In the genomic region with DNA sequence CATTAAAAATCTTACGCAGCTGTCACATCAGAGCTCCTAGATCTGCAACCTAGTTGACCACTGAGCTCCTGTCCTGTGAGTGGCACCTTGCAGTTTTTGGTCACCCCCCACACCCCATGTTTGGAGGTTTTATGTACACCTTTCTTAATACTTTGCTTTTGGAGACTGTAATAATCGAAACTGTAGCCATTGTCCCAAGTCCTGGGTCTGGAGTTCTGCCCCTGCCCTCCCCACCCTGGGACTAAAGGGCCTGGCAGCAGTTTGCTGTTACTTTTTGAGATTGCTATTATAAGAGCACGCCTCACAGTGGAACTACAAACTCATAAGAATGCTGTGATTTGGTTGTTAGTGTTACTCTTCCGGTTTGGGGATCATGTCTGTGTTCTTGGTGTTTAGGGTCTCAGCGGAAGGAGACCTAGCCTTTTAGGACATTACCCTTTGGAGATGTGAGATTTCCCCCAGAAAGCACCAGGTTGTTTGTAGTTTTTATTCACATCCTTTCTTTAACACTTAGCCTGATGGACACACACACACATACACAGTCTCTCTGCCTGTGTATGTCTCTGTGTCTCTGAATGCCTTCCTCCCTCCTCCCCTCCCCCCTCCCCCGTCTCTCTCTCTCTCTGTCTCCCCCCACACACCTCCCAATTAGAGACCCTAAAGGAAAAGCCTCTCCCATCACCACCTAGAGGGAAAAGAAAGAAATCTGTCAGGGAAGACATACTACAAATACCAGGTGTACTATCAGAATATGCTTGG, we compare ENCODE assay signal across 8 mouse cellular contexts.
DNase-seq lines count a peak whose midpoint lies in the region; ATAC-seq and TF ChIP-seq lines count a peak whose summit lies in the region.

No protein-coding gene starts in this region.

- no peaks in the 10 kb centered on the region for H3K27me3 ChIP-seq in kidney, adult 2 months (replicated peaks; ENCODE audit: control insufficient read depth, insufficient read depth, low read length)
- no peaks in the 10 kb centered on the region for H3K27me3 ChIP-seq in hindbrain, embryonic 14.5 days (ENCODE audit: control insufficient read depth, insufficient read depth, low read length)
- H3K27me3 ChIP-seq in midbrain, embryonic 14.5 days (ENCODE audit: control insufficient read depth, insufficient read depth, low read length): no peaks in the 10 kb centered on the region

- no peaks in the 10 kb centered on the region for H3K9me3 ChIP-seq in hindbrain, embryonic 14.5 days (ENCODE audit: control insufficient read depth, low read length)
- no peaks in the 10 kb centered on the region for H3K9me3 ChIP-seq in midbrain, embryonic 14.5 days (ENCODE audit: control insufficient read depth, low read length)

- peak overlapping the region; percentile 66 for H3K4me2 ChIP-seq in hindbrain, embryonic 14.5 days (replicated peaks)
- peak overlapping the region; percentile 60 for H3K4me2 ChIP-seq in midbrain, embryonic 14.5 days (ENCODE audit: low read length)

- no peak for DNase-seq in kidney, adult 2 months
- DNase-seq in kidney, postnatal 4 days: no peak
- peak; percentile 30 for DNase-seq in hindbrain, embryonic 14.5 days (ENCODE audit: low spot score)
- no peak for DNase-seq in midbrain, embryonic 14.5 days
- no peak for DNase-seq in testis, postnatal 14 days (ENCODE audit: low spot score)
- no peak for DNase-seq in spleen, adult 18-20 months
- DNase-seq in adrenal gland, postnatal 36 days: no peak

- TF ChIP-seq CTCF in kidney, adult 2 months (conservative IDR thresholded peaks at IDR 0.05; ENCODE audit: insufficient read depth, insufficient read length, low read depth, low read length): no peak
- no peak for TF ChIP-seq CTCF in cortical plate, adult 2 months (IDR thresholded peaks at IDR 0.05; ENCODE audit: extremely low read depth, insufficient read depth, low read length)

- H3K27ac ChIP-seq in kidney, adult 2 months (ENCODE audit: insufficient read depth, low read depth, low read length): peak overlapping the region; percentile 68; the same call in 1 of the 2 replicates
- no peak overlapping the region for H3K27ac ChIP-seq in cortical plate, adult 2 months (ENCODE audit: insufficient read depth, low read length)
- peak overlapping the region; percentile 98 for H3K27ac ChIP-seq in hindbrain, embryonic 14.5 days
- H3K27ac ChIP-seq in midbrain, embryonic 14.5 days (replicated peaks; ENCODE audit: low read depth, low read length): peak overlapping the region; percentile 99

- WGBS in kidney, adult 2 months: 44% methylated on average over 6 of the region's 6 CpGs
- WGBS in hindbrain, embryonic 14.5 days: 46% methylated on average over 6 of the region's 6 CpGs
- WGBS in midbrain, embryonic 14.5 days: 44% methylated on average over 6 of the region's 6 CpGs

- TF ChIP-seq POLR2A in kidney, adult 2 months (IDR thresholded peaks at IDR 0.05; ENCODE audit: low read depth, low read length): no peak
- no peak for TF ChIP-seq POLR2A in cortical plate, adult 2 months (IDR thresholded peaks at IDR 0.05; ENCODE audit: extremely low read depth, insufficient read depth, low read length)

- peak; percentile 59 for ATAC-seq in hindbrain, embryonic 14.5 days (ENCODE audit: low FRiP score)
- peak; percentile 65 for ATAC-seq in midbrain, embryonic 14.5 days (ENCODE audit: low FRiP score, low TSS enrichment)

- H3K4me3 ChIP-seq in kidney, adult 2 months (ENCODE audit: insufficient read depth, low read depth, low read length): peak overlapping the region; percentile 61; the same call in 1 of the 2 replicates
- peak overlapping the region; percentile 43 for H3K4me3 ChIP-seq in cortical plate, adult 2 months (ENCODE audit: insufficient read depth, low read length)
- peak overlapping the region; percentile 42 for H3K4me3 ChIP-seq in hindbrain, embryonic 14.5 days (replicated peaks; ENCODE audit: low read length)
- H3K4me3 ChIP-seq in midbrain, embryonic 14.5 days (replicated peaks; ENCODE audit: low read depth, low read length): peak overlapping the region; percentile 42

- H3K36me3 ChIP-seq in kidney, adult 2 months (ENCODE audit: control insufficient read depth, insufficient read depth, low read length): no peaks in the 10 kb centered on the region; the same call in 1 of the 2 replicates
- no peaks in the 10 kb centered on the region for H3K36me3 ChIP-seq in hindbrain, embryonic 14.5 days (replicated peaks; ENCODE audit: control insufficient read depth, insufficient read depth)
- no peaks in the 10 kb centered on the region for H3K36me3 ChIP-seq in midbrain, embryonic 14.5 days (ENCODE audit: control insufficient read depth, insufficient read depth, low read length)

- H3K4me1 ChIP-seq in kidney, adult 2 months (ENCODE audit: control insufficient read depth, insufficient read depth, low read length): peaks cover 7% of the 10 kb centered on the region; the same call in 1 of the 2 replicates
- H3K4me1 ChIP-seq in cortical plate, adult 2 months (ENCODE audit: control insufficient read depth, insufficient read depth, low read length): peaks cover 3% of the 10 kb centered on the region; the same call in 1 of the 2 replicates
- peaks cover 28% of the 10 kb centered on the region for H3K4me1 ChIP-seq in hindbrain, embryonic 14.5 days (replicated peaks; ENCODE audit: control insufficient read depth, insufficient read depth, low read length)
- peaks cover 25% of the 10 kb centered on the region for H3K4me1 ChIP-seq in midbrain, embryonic 14.5 days (ENCODE audit: control insufficient read depth, insufficient read depth, low read length)

- H3K9ac ChIP-seq in hindbrain, embryonic 14.5 days: peak overlapping the region; percentile 71
- H3K9ac ChIP-seq in midbrain, embryonic 14.5 days (replicated peaks; ENCODE audit: low read length): peak overlapping the region; percentile 69
